Mouse (Mus musculus) Patski (cell line): ENCODE measurements at regions not wholly inside any gene's neighbourhood (a gene's known extent, or its start where the extent isn't known, plus 50 kb on each side); places are given as distances from the start of the nearest gene placed in this dataset.

Experiments
- ATAC-seq: fragments of 100-300 bp; one replicate; pipeline ENCODE4 v1.8.0; 2021
- CTCF ChIA-PET: fragments of 350-600 bp; sonication (Branson Sonifier 250); formaldehyde crosslinking; loops from one replicate; lab custom pipeline; 2022; ENCODE audit warnings: inconsistent platforms; lab: Charles Lee
- POLR2A ChIA-PET: fragments of 350-600 bp; sonication (Branson Sonifier 250); formaldehyde crosslinking; loops from one replicate; lab custom pipeline; 2022; ENCODE audit warnings: antibody characterized with exemption, inconsistent platforms; lab: Charles Lee
- DNase-seq: peaks from one replicate; pipeline ENCODE4 v3.0.0-alpha.2; 2011; ENCODE audit warnings: low read depth, low spot score
- H3K27me3 ChIP-seq: fragments of 371-371 bp; one replicate; pipeline ENCODE4 v1.5.1; 2021
- CTCF ChIP-seq: fragments of 100-300 bp; IDR thresholded peaks from one replicate; pipeline ENCODE4 v1.5.1; 2021
- in situ Hi-C: fragments of 300-500 bp; cut with MboI; formaldehyde crosslinking; loops from 3 replicates; pipeline ENCODE4 v1.11.1; 2018; ENCODE audit warnings: low pct_unique_long_range_greater_than_20kb, mixed read lengths

DNA sequence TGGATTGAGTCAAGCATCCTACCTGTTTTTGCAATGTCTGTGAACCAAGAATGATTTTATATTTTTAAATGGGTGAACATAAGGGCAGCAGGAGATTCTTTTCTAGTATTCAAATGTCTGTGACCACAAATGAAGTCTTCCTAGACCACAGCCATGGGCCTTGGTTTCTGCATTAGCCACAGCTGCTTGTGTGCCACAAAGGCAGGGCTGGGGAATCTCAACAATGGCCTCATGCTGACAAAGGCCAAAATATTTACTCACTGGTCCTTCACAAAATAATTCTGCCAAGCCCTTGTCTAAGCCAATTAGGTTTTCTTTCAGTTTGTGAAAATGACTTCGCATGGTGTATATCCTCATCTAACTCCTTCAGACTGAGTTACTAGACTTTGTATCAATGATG lies 162.7 kb upstream of the Ppargc1a start:
- DNase-seq (no peak), ATAC-seq (no peak)
- POLR2A ChIA-PET = no interaction called here
- H3K27me3 ChIP-seq = no peaks in the 10 kb centered on the region
- in situ Hi-C loops = no loop called here
- TF ChIP-seq CTCF = no peak
- CTCF ChIA-PET = interaction anchor here (0.7 kb wide), 1 partner anchor 66 kb away, joined by 3 read pairs; no protein-coding TSS in a partner anchor

DNA sequence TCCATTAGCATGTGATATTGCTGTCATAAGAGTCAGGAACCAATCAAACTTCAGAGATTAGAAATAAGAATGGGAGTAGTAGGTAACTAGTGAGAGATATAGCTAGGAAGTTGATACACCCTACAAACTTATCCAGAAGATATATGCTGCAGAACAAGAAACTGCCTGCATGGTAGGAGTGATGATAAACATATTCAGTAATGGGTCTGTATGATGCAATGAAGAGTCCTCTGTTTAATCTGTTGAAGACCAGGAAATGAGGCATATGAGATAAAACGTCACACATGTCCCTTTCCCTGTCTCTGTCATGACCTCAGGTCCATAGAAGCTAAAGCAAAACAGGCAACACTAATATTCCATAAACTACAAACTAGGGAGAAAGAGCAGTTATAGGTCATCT lies 162.2 kb upstream of the Ppargc1a start:
- no peak for ATAC-seq
- in situ Hi-C loops = no loop called here
- no peak for TF ChIP-seq CTCF
- DNase-seq = no peak
- no peaks in the 10 kb centered on the region for H3K27me3 ChIP-seq
- CTCF ChIA-PET = interaction anchor here (0.7 kb wide), 1 partner anchor 66 kb away, joined by 3 read pairs; no protein-coding TSS in a partner anchor
- POLR2A ChIA-PET = no interaction called here

DNA sequence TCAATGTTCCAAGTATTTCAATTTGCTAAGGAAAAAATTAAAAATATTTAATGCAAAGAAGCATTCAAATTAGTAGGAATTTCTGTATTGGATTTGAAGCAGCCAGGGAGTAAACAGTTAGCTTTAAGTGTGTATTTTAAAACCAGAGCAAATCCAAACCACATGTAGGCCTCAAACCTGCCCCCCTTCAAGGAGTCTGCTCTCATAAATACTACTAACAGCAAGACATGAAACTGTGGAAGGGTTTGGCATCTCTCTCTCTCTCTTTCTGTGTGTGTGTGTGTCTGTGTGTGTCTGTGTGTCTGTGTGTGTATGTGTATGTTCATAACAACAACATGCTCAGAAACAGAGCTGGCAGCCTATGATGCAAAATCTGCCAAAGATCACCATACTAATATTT lies 159.2 kb upstream of the Ppargc1a start:
- no peak for ATAC-seq
- ChIA-PET CTCF (interaction anchor here (0.7 to 1.0 kb wide), 2 partner anchors 9 to 26 kb away, joined by 3 to 4 read pairs; no protein-coding TSS in a partner anchor), POLR2A (interaction anchor here (0.7 kb wide), 1 partner anchor 46 kb away, joined by 3 read pairs; no protein-coding TSS in a partner anchor)
- H3K27me3 ChIP-seq = no peaks in the 10 kb centered on the region
- in situ Hi-C loops = no loop called here
- no peak for DNase-seq
- no peak for TF ChIP-seq CTCF

DNA sequence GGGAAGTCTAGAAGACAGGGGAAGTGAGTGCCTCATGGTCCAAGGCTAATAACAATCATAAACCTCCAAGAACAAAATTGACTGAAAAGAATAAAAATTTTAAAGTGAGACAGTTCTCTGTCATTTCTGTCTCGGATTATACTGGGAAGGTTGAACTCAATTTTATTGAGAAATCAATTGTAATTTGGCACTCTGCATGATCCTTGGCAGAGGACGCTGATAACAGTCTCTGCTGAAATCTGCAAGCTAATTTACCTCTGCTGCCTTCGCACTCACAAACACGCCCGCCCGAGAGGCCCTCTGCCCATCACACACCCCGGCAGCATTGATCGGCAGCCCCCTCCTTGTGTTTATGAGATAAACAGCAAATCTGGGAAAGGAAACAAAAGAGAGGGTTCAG lies 151.4 kb upstream of the Ppargc1a start:
- ChIA-PET POLR2A (no interaction called here), CTCF (no interaction called here)
- no peak for DNase-seq
- no peak for TF ChIP-seq CTCF
- no peak for ATAC-seq
- no peaks in the 10 kb centered on the region for H3K27me3 ChIP-seq
- in situ Hi-C loops = loop anchor here (10.0 kb wide), 1 partner anchor 684 kb away; no protein-coding TSS in a partner anchor

DNA sequence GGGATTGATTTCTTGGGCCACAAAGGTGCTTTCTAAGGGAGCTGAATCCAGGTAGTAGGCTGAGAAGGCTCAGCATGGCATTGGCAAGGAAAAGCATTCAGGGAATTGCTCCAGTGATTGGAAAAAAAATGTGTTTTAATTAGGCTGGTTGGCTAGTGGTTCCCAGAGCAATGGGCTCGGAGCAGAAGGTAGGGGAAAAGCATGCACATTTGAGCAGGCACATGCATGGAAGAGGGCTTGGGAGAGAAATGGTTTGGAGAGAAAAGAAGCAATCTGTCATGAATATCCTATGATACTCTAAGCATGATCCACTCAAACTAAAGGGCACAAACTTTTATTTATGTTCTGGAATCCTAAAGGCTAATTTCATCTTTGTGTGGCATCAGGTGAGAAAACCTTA lies 150.9 kb upstream of the Ppargc1a start:
- DNase-seq = no peak
- in situ Hi-C loops = loop anchor here (10.0 kb wide), 1 partner anchor 684 kb away; no protein-coding TSS in a partner anchor
- CTCF ChIA-PET = no interaction called here
- TF ChIP-seq CTCF = no peak
- H3K27me3 ChIP-seq = no peaks in the 10 kb centered on the region
- no peak for ATAC-seq
- POLR2A ChIA-PET = no interaction called here

DNA sequence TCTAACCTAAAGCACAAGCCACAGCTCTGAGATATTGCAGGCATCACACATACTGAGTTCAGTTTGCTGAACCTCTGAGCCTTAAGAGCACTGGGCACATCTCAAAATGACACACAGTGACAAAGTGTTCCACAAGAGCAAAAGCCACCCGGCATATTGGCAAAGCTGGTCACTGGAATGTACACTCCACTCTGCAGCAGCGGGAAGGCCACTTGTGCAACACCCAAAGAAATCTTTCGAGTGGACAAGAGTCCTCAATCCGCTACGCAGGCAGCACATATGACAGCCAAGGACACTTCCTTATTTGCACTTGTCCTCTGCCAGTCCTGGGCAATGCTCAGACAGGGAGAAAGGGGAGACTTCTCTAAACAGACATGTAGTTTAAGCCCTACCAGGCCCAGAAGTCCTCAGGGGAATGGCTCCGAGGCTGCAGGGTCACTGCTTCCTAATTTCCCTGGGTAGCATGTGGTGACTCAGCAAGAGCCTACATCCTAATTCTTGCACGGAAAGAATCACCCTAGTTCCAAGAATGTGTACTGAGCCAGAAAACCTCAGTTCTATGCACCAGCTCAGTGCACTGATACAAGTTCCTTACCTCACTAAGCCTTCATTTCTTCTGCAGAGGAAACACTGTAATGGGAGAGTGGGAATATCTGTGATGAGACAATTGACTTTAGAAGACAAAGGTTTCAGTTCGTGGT lies 144.5 kb upstream of the Ppargc1a start:
- in situ Hi-C loops = loop anchor here (10.0 kb wide), 1 partner anchor 677 kb away; no protein-coding TSS in a partner anchor
- no peak for TF ChIP-seq CTCF
- ATAC-seq (peak; percentile 98), DNase-seq (peak; percentile 77)
- CTCF ChIA-PET = no interaction called here
- POLR2A ChIA-PET = no interaction called here
- H3K27me3 ChIP-seq = no peaks in the 10 kb centered on the region

DNA sequence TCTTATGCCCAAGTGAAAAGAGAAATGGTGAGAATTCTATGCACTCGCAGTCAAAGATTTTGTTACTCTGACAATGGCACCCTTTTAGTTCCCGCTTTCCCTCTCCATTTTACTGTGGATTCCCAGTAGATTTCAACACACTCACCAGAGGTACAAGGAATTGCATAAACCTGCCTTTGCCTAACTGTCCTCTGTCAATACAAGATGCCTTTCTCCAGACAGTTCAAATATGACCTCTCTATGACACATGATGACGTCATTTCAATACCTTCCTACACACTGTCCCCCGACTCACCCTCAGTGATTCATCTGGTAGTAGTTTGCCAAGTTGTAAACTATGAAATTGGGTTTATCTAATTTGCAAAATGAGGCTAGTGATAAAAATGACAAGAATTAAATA lies 143.1 kb upstream of the Ppargc1a start:
- no peak for TF ChIP-seq CTCF
- no peak for DNase-seq
- ChIA-PET POLR2A (no interaction called here), CTCF (interaction anchor here (1.6 kb wide), 1 partner anchor 10 kb away, joined by 4 read pairs; no protein-coding TSS in a partner anchor)
- in situ Hi-C loops = loop anchor here (10.0 kb wide), 1 partner anchor 676 kb away; no protein-coding TSS in a partner anchor
- no peaks in the 10 kb centered on the region for H3K27me3 ChIP-seq
- ATAC-seq = no peak

DNA sequence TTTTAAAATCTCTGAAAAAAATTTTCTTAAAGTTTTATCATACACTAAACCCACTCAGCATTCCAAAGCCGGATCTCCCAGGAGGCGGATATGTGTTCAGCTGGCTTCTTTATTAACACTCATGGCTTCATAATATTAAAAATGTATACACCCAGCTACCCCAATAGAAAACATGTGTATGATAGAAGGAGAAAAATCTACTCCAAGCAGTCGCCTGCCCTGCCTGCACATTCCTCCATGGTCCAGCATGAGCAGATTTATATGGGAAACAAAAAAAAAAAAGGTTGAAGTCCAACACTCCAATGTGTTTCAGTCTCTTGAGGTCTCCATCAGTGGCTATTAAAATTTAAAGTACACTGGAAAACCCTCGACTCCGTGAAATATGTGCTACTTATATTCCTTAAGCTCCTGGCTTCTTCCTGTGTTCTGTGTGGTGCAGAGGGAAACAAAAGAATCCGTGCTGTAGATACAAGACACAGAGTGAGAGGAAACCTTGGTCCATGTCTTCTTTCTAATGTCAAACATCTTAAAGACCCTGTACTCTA lies 142.0 kb upstream of the Ppargc1a start:
- ATAC-seq (no peak), DNase-seq (no peak)
- in situ Hi-C loops = no loop called here
- H3K27me3 ChIP-seq = no peaks in the 10 kb centered on the region
- POLR2A ChIA-PET = interaction anchor here (0.8 kb wide), 1 partner anchor 178 kb away, joined by 3 read pairs; no protein-coding TSS in a partner anchor
- no peak for TF ChIP-seq CTCF
- CTCF ChIA-PET = interaction anchor here (1.6 kb wide), 1 partner anchor 9 kb away, joined by 4 read pairs; no protein-coding TSS in a partner anchor

DNA sequence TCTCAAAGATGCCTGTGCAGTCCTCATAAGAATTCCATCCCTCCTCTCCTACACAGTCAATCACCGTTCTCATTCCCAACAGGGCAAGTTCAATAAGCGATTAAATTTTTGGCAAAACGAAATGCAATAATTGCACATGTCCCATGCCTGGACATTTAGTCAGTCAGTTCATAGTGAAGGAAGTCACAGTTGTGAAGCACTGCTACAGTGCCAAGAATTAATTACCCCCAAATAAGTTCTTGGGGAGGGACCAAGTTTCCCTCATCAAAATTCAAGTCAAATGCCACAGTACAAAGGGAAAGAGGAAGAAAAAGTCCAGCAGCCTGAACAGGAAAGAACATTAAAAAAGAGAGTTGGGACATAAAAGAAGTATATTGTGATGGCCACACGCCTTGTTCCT lies 112.4 kb upstream of the Ppargc1a start:
- CTCF ChIA-PET = interaction anchor here (0.6 to 1.5 kb wide), 3 partner anchors 10 to 50 kb away, joined by 3 to 4 read pairs (median 3); no protein-coding TSS in a partner anchor
- DNase-seq = no peak
- in situ Hi-C loops = no loop called here
- TF ChIP-seq CTCF = no peak
- ATAC-seq = no peak
- no peaks in the 10 kb centered on the region for H3K27me3 ChIP-seq
- POLR2A ChIA-PET = no interaction called here

DNA sequence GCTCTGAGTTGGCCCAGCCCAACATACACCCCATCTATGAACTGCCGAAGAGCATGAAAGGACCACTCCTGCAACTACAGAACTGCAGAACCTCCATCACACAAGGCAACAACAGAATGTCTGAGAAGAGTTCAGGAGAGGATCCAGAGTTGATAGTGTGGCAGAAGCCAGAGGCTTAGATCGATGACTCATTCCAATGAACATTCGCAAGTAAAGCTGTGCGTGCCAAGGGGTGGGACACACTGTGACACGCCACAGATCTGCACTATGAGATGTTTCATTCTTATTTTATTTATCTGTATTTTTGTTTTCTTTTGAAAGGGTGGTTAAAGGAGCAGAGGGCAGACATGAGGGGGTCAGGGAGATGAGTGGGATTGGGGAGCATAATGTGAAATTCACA lies 103.7 kb upstream of the Ppargc1a start:
- no peak for TF ChIP-seq CTCF
- in situ Hi-C loops = no loop called here
- DNase-seq (no peak), ATAC-seq (no peak)
- ChIA-PET POLR2A (no interaction called here), CTCF (interaction anchor here (1.0 kb wide), 1 partner anchor 44 kb away, joined by 3 read pairs; no protein-coding TSS in a partner anchor)
- no peaks in the 10 kb centered on the region for H3K27me3 ChIP-seq

DNA sequence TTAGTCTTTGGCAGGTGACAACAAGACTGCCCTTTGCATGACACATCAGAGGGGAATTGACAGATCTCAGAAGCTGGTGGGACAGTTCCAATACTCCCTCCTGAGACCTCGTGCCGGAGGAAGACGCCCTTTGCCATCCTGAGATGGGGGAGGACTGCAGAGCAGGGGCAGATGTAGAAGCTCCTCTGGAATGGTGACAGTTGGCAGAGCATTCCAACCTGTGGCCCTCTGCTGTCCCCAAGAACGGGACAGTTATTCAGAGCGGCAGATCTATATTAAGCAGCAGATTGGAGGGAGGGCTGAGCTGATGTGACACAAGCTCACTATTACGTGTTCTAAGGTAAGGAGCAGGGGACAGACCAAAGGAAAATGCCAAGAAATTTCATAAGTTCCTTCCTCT lies 97.7 kb upstream of the Ppargc1a start:
- POLR2A ChIA-PET = interaction anchor here (0.6 kb wide), 1 partner anchor 20 kb away, joined by 3 read pairs; no protein-coding TSS in a partner anchor
- DNase-seq (no peak), ATAC-seq (no peak)
- CTCF ChIA-PET = interaction anchor here (0.6 kb wide), 1 partner anchor 176 kb away, joined by 3 read pairs; no protein-coding TSS in a partner anchor
- H3K27me3 ChIP-seq = no peaks in the 10 kb centered on the region
- in situ Hi-C loops = no loop called here
- TF ChIP-seq CTCF = no peak
